Mouse (Mus musculus): ENCODE measurements at regions not wholly inside any gene's neighbourhood (a gene's known extent, or its start where the extent isn't known, plus 50 kb on each side); places are given as distances from the start of the nearest gene placed in this dataset.

DNA sequence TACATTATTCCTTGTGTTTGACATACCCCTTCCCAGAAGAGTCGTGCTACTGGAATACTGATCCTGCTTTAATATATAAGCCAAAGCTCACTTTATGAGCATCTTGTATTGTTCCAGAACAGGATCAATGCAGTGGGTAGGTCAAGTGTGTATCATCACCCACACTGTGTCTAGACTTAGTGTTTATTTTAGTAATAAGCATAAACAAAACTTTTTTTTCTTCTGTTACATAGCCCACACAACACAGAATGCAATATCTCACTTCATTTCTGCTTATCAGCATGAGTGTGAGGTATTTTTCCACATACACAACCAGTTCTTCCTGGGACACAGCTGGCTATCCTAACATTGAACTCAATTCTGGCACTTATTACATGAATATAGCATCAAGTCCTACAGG lies 2721.7 kb upstream of the Lrrc6 start:
- in situ Hi-C loops (cut with MboI, MseI), result no loop called here

Measured in T-helper 1 cell (primary cell).